Mouse (Mus musculus) lung, postnatal 0 days (tissue): ENCODE data around the gene Pacsin2.

Experiments used
- CTCF ChIP-seq: IDR thresholded peaks from 2 replicates; pipeline ENCODE4 v1.5.1; 2016; ENCODE audit warnings: antibody characterized with exemption, mild to moderate bottlenecking
- EP300 ChIP-seq: IDR thresholded peaks from 2 replicates; pipeline ENCODE4 v1.6.1; 2016; ENCODE audit warnings: antibody characterized with exemption, mild to moderate bottlenecking, control low read depth

DNA sequence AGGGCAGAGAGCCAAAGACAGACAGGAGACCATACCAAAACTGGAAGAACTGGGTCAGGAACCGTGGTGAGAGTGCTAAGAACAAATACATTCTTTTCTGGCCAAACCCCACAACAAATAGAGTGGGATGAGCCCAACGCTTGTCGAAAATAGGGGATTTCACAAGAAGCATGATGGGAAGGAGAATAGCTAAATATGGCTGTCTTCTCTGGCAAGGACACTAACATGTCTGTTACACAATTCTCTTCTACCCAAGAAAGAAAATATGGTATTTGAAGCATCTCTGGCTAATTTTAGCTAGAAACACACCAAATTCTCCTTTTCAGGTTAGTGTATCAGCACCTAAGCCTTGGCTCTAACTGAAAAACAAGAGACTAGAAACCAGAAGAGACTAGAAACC lies 104.3 kb downstream of the Pacsin2 start:
- TF ChIP-seq CTCF = no peak
- TF ChIP-seq EP300 = no peak
